Mouse (Mus musculus): Measurements from ENCODE around the gene 1190007I07Rik. TPM values are rescaled to one million over a fixed set of nuclear protein-coding genes. Genes with fewer than 3 reads are reported as not detected.
A peak's percentile ranks its signal among the peaks of the same experiment; 100 is the strongest.

The 1190007I07Rik gene
- 10 to 100 TPM; 18.0 to 22.9 (median 20.7) TPM for total RNA-seq (2022)

- peak; percentile 72 to 77 for DNase-seq (ENCODE audit: low spot score in 2 of 2)
Observed at GRCm38 (mm10) chr10:82622671-82623552, at the start of gene 1190007I07Rik. 1190007I07Rik (minus strand) TSS chr10:82623228.

DNA sequence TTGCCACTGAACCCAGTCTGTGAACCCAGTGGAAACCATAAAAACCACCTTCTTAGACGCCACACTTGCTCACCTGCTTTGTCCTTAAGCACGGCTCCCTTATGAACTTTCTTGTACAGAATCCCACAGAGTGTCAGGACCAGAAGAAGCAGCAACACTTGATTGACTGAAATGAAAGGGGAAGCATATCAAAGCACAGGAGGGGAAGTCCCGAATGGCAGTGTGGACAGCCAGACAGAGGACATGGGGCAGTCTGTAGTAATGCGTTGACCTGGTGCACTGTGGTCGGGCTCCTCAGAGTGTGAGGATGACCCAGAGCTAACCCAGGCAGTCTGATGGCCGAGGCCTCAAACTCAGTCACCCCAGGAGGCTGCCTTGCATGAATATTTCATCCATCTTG is 47.2 kb upstream of the 1190007I07Rik start:
- DNase-seq (ENCODE audit: low spot score in 2 of 2), result no peak

DNA sequence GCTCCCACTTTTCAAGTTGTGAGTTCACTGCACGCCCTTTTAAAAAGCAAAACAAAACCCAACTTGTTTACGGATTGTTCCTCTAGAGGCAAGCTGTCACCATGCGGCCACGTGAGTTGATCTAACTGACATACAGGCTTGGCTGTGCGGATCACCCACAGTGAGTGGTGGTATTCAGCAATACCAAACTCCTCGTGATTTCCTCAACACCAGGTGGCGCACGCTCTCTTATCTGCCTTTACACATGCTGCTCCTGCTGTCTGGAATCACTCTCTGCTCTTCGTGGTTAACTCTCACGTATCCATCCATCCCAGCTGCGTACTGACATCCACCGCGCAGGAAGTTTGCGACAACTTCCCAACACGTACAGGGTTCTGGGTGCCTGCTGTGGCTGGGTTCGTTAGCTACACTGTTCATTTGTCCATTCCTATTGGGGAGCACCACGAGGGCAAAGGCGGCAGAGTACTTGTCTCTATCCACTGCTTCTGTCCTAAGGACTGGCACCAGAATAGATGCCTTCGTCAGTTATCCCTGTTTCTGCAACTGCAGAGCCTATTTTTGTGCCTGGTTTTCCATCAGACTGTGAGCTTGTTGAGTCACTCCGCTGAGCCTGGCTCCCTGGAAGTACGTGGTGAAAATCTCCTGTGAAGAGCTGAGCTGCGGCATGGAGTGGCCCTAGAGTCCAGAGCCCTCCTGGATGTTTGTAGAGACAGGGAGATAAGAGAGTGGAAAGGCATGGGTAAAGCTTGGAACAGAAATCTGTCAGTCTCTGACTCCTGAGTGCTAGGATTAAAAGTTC is 43.6 kb upstream of the 1190007I07Rik start:
- DNase-seq (ENCODE audit: low spot score in 2 of 2), result peak; percentile 78 to 88

- no peak for DNase-seq (ENCODE audit: low spot score in 2 of 2)
Observed at GRCm38 (mm10) chr10:82665951-82666350, 42.9 kb upstream of the 1190007I07Rik start.

DNA sequence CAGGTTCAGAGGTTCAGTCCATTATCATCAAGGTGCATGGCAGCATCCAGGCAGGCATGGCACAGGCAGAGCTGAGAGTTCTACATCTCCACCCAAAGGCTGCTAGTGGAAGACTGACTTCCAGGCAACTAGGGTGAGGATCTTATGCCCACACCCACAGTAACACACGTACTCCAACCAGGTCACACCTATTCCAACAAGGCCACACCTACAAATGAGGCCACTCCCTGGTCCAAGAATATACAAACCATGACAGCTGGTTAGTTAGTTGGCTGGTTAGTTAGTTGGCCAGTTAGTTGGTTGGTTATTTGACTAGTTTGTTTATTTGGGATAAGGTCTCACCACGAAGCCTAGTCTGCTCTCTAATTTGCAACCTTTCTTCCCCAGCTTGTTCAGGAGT is 40.3 kb upstream of the 1190007I07Rik start:
- DNase-seq (ENCODE audit: low spot score in 2 of 2), result no peak

DNA sequence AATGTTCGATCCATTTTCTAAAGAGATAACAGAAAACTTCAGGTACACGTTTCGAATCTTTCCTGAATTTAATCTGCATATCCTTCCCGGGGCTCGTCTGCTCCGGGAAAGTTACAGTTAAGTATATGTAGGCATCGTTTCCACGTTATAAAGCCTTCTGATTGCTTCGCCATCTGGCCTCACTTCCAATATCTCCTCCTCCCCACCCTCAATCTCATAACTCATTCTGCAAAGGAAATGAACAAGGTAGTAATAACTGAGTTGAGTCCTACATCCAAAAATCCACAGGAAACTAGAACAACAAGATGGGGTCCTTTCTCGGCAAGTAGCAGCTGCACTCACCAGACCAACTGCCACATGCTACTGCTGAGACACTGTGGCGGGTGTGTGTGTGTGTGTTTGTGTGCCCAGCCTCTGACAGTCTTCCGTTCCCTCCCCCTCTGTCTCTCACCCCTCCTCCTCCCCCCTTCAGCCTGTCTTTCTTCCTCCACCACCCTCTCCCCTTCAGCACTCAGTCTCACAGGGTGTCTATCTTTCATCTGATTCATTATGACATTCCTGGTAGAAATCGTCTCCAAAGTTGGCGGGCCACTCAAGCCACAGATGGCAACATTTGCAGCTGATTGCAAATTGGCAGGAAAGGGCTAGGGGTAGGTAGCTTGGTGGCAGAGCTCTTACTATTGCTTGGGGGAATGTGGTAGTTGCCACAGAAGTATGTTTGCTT is 39.4 kb upstream of the 1190007I07Rik start:
- peak in 1 of 2 experiments; percentile 55 for DNase-seq (ENCODE audit: low spot score in 2 of 2)

DNA sequence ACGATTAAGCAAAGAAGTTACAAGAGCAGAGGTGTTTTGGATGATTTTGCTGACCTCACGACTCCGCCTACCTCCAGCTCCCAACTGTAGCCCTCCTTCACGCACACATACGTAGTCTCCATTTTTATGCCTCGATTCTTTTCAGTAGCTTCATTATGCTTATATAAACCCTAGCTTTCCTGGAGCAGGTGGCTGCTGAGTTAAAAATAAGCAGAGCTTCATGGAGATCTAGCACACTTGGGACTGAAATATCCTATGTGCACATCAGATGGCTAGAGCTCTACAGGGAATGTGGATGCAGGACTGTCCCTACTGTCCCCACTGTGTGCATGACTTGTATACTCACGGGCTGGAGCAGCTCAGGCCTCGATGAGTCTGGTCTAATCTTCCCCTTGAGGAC is 38.8 kb upstream of the 1190007I07Rik start:
- peak in 1 of 2 experiments; percentile 86 for DNase-seq (ENCODE audit: low spot score in 2 of 2)

- DNase-seq (ENCODE audit: low spot score in 2 of 2), result no peak
Observed at GRCm38 (mm10) chr10:82654581-82654980, 31.6 kb upstream of the 1190007I07Rik start.

GRCm38 (mm10) chr10:82652625-82653024 is 29.6 kb upstream of the 1190007I07Rik start:
- DNase-seq (ENCODE audit: low spot score in 2 of 2), result no peak

GRCm38 (mm10) chr10:82651221-82651620 is 28.2 kb upstream of the 1190007I07Rik start:
- DNase-seq (ENCODE audit: low spot score in 2 of 2), result no peak

GRCm38 (mm10) chr10:82647205-82647811 is 24.3 kb upstream of the 1190007I07Rik start:
- no peak for DNase-seq (ENCODE audit: low spot score in 2 of 2)

DNA sequence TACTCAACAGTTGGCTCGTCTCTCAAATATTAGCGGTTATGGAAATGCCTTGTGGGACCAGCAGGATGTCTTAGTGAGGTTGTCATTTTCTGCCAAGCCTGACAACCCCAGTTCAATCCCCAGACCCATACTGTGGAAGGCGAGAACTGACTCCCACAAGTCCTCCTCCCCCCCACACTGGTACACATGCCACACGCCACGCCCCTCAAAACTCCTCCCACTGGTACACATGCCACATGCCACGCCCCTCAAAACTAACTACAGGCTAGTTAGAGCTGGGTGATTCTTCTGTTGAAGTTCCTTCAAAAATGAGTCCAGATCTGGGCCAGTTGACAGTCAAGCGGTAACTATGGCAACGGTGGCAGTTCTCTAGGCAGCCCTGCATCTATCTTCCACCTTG is 23.1 kb upstream of the 1190007I07Rik start:
- no peak for DNase-seq (ENCODE audit: low spot score in 2 of 2)

GRCm38 (mm10) chr10:82641481-82641880 is 18.5 kb upstream of the 1190007I07Rik start:
- DNase-seq (ENCODE audit: low spot score in 2 of 2), result no peak

- DNase-seq (ENCODE audit: low spot score in 2 of 2), result no peak
Observed at GRCm38 (mm10) chr10:82639032-82639698, 16.1 kb upstream of the 1190007I07Rik start.

GRCm38 (mm10) chr10:82636321-82636720 is 13.3 kb upstream of the 1190007I07Rik start:
- no peak for DNase-seq (ENCODE audit: low spot score in 2 of 2)

DNA sequence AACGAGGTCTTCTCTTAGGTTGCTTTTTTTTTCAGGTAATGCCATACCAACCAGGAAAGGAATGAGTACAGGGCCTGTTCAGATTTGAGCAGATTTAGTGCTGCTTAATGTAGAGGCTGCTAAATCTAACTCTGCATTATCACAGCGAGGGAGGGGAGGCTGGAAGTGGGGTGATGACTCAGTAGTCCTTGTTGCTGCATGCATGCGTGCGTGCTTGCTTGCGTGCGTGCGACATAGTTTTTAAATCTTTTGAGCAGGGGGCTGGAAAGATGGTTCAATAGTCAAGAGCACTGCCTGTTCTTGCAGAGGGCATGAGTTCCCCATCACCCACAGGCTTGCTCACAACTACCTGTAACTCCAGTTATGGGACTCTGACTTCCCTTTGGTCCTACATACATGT is 11.3 kb upstream of the 1190007I07Rik start:
- no peak for DNase-seq (ENCODE audit: low spot score in 2 of 2)

DNA sequence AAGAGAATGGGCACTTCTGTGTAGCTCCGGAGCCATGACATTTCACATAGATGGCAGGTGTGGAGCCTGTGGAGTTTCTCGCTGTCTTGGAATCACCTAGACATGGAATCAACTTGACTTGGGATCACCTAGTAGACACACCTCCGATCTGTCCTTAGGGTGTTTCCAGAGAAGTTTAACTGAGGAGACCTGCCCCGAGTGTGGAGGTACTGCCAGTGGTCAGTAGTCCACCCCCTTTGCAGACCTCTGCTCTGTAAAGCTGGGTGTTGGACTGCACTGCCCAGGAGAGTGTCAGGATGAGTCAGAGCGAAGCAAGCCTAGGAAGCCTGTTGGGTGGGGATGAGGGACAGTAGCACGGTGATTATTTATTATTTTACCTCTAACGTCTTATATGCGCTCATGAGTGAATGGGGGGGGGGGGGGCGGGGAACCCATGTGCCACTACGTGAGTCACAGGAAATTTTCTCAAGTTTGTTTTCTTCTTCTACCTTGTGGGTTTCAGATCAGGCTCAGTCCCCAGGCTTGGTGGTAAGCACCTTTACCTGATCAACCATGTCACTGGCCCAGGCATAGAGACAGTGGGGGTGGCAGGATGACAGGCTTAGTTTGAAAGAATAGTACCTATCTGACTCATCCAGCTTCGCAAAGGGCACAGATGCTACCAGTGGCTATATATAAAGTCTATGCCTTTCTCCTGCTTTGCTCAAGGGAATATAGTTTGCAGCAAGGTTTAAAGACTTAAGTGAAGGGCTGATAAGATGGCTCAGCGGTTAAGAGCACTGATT is 9.7 kb upstream of the 1190007I07Rik start:
- DNase-seq (ENCODE audit: low spot score in 2 of 2), result no peak

- DNase-seq (ENCODE audit: low spot score in 2 of 2), result no peak
Observed at GRCm38 (mm10) chr10:82631133-82631532, 8.1 kb upstream of the 1190007I07Rik start.

- DNase-seq (ENCODE audit: low spot score in 2 of 2), result no peak
Observed at GRCm38 (mm10) chr10:82630497-82630896, 7.5 kb upstream of the 1190007I07Rik start.

All from left cerebral cortex, adult 8-10 months (tissue).